Mouse (Mus musculus) megakaryocyte, embryonic 14.5 days (primary cell): ENCODE measurements around the gene Elk3.

Source experiments
- FLI1 ChIP-seq: IDR thresholded peaks from 2 replicates; pipeline ENCODE4 v1.6.1; 2012; ENCODE audit warnings: low read length, inconsistent platforms, mixed read lengths
- GATA1 ChIP-seq: IDR thresholded peaks from 3 replicates; pipeline ENCODE4 v1.6.1; 2012; ENCODE audit warnings: mixed read lengths, low read length, inconsistent platforms, borderline replicate concordance

DNA sequence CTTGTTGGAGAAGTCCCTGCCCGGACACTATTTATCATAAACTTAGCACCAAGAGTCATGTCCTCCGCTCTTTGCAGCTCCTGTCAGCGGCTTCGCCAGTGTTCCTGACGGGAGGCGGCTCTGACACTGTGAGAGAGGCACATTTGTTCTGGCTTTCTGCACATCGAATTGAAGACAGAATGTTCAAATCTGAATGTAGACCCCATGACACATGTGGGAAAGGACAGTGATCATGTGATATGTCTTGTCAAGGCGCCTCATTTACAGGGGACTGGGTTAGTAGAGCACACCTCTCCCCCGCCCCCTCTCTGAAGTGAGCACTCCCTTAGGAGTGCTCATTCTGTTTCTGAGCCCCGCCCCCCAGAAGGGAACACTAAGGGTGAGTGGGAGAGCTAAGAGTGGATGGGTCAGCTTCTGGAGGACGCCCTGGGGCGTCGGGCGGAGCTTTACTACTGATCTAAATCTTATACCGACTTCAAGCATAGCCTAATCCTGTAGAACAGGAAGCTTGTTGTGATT is 48.9 kb downstream of the Elk3 start:
- no peak for TF ChIP-seq GATA1
- TF ChIP-seq FLI1: no peak
